Mouse (Mus musculus): ENCODE results near the gene 2210016F16Rik. TPM values are rescaled to one million over a fixed set of nuclear protein-coding genes. Genes with fewer than 3 reads are reported as not detected.
"Not testable (repeated sequence)": the region's sequence is repeated elsewhere in the genome, so short reads cannot be mapped to it uniquely, and the experiment has no call there.

Gene 2210016F16Rik
- total and polyA plus RNA-seq, 3 experiments, result 0.51 to 5.3 TPM; not detected in 1

DNA sequence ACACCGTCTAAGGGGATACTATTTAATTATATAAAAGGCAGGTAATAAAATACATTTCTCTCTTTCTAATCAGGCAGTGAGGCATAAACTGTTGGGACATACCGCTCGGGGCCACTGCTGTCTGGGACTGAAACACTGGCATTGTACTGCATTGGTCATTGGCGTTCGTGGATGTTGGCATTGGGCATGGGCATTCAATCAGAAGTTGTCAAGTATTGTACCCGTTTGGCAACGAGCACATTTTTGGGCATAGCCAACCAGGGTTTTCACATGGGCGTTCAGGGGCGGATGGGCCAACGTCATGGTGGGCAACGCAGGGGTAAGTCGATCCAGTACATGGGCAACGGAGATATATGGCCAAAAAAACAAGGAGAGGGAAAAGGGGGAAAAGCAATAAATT is 12.6 kb upstream of the 2210016F16Rik start:
- TF ChIP-seq POLR2A (IDR thresholded peaks at IDR 0.05; ENCODE audit: low read depth, low read length) (0 out of 2 replicates have a peak, but pooled peaks have one; percentile 15), ELF1 (IDR thresholded peaks at IDR 0.05; ENCODE audit: low read depth, low read length) (no peak)
- Histone ChIP-seq H3K36me3 (replicated peaks in 1 of 2; ENCODE audit: control insufficient read depth in 1 of 2, insufficient read depth in 1 of 2, low read length in 1 of 2) (peaks cover 35 to 62% of the 10 kb centered on the region in 2 experiments), H3K27me3 (replicated peaks) (no peaks in the 10 kb centered on the region), H3K79me2 (replicated peaks; ENCODE audit: control insufficient read depth, extremely low read depth, insufficient read depth, poor library complexity, severe bottlenecking) (peaks cover 45% of the 10 kb centered on the region), H3K27ac (ENCODE audit: insufficient read depth, low read depth) (no peak overlapping the region), H3K9me3 (replicated peaks; ENCODE audit: low read length) (no peaks in the 10 kb centered on the region), H3K4me3 (replicated peaks in 1 of 3; ENCODE audit: low read depth in 2 of 3, low read length in 2 of 3, poor library complexity in 1 of 3) (no peak overlapping the region), H3K4me1 (ENCODE audit: control insufficient read depth in 1 of 2, insufficient read depth in 2 of 2) (peaks cover 0 to 15% of the 10 kb centered on the region in 2 experiments; a peak in 2 of 4 replicates), H3K4me2 (ENCODE audit: insufficient read depth, low read depth, poor library complexity, severe bottlenecking) (no peak overlapping the region), H3K9ac (ENCODE audit: insufficient read depth, low read depth) (no peak overlapping the region)
- DNase-seq (ENCODE audit: extremely low read depth), result no peak
- in situ Hi-C loops (cut with MboI; ENCODE audit: low pct_ligation_motif_present, low pct_unique_long_range_greater_than_20kb, low sequenced_read_pairs), result loop anchor here (25.0 kb wide), 1 partner anchor 160 kb away; no protein-coding TSS in a partner anchor
- dilution Hi-C loops (cut with MboI; ENCODE audit: extremely low pct_ligation_motif_present, extremely low pct_unique_long_range_greater_than_20kb, low sequenced_read_pairs), result no loop called here

DNA sequence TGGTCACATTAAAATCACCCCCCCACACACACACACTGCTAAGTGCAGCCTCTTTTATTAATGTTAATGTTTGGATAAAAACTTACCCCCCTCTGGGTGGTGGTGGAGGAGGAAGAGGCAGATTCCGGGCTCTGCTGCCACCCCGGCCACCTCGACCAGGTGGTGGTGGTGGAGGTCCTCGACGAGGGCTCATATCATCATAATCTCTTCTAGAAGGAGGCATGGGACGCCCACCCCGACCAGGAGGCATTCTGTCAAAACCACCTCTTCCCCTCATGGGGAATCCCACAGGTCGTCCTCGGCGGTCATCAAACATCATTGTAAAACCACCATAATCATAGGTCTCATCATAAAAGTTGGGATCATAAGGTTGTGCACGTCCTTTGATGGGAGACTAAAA is 9.4 kb upstream of the 2210016F16Rik start:
- H3K27me3 ChIP-seq (replicated peaks); H3K9me3 ChIP-seq (replicated peaks; ENCODE audit: low read length); H3K4me2 ChIP-seq (ENCODE audit: insufficient read depth, low read depth, poor library complexity, severe bottlenecking); H3K4me3 ChIP-seq (replicated peaks in 1 of 3; ENCODE audit: low read depth in 2 of 3, low read length in 2 of 3, poor library complexity in 1 of 3); H3K27ac ChIP-seq (ENCODE audit: insufficient read depth, low read depth); DNase-seq (ENCODE audit: extremely low read depth); dilution Hi-C loops (cut with MboI; ENCODE audit: extremely low pct_ligation_motif_present, extremely low pct_unique_long_range_greater_than_20kb, low sequenced_read_pairs); H3K9ac ChIP-seq (ENCODE audit: insufficient read depth, low read depth): not testable (repeated sequence)
- in situ Hi-C loops (cut with MboI; ENCODE audit: low pct_ligation_motif_present, low pct_unique_long_range_greater_than_20kb, low sequenced_read_pairs), result loop anchor here (25.0 kb wide), 1 partner anchor 157 kb away; no protein-coding TSS in a partner anchor
- Histone ChIP-seq H3K79me2 (replicated peaks; ENCODE audit: control insufficient read depth, extremely low read depth, insufficient read depth, poor library complexity, severe bottlenecking) (peaks cover 26% of the 10 kb centered on the region), H3K4me1 (ENCODE audit: control insufficient read depth in 1 of 2, insufficient read depth in 2 of 2) (peaks cover 0 to 10% of the 10 kb centered on the region in 2 experiments; a peak in 2 of 4 replicates), H3K36me3 (replicated peaks in 1 of 2; ENCODE audit: control insufficient read depth in 1 of 2, insufficient read depth in 1 of 2, low read length in 1 of 2) (peaks cover 45 to 84% of the 10 kb centered on the region in 2 experiments)

DNA sequence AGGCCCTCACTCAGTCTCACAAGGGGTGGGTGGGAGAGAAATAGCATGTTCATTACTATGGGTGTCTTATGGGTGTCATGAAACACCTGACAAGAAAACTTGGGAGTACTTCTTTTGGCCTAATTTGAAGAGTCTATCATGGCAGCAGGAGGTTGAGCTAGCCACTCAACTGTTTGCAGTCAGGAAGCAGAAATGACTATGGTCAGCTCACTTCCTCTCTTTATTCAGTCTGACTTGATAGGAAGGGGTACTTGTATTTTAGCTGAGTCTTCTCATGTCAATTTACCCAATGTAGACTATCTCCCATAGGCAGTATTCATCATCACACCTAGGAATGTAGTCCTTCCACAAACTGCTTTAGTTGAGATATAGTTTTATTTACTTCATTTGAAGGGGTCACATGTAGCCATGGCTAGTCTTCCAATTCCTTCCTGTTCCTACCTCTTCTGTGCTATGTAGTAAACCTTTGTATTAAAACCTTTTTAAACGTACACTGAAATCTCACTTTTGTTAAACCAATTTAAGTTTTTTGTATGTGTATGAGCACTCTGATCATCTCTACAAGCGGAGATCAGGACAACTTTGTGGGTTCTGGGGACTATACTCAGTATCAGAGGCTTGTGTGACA is 4.4 kb upstream of the 2210016F16Rik start:
- in situ Hi-C loops (cut with MboI; ENCODE audit: low pct_ligation_motif_present, low pct_unique_long_range_greater_than_20kb, low sequenced_read_pairs), result loop anchor here (10.0 to 25.0 kb wide), 3 partner anchors 152 to 235 kb away; partner anchors contain the start of gene Idnk
- Histone ChIP-seq H3K4me2 (ENCODE audit: insufficient read depth, low read depth, poor library complexity, severe bottlenecking) (no peak overlapping the region), H3K27ac (ENCODE audit: insufficient read depth, low read depth) (no peak overlapping the region), H3K4me3 (replicated peaks in 1 of 3; ENCODE audit: low read depth in 2 of 3, low read length in 2 of 3, poor library complexity in 1 of 3) (no peak overlapping the region), H3K9ac (ENCODE audit: insufficient read depth, low read depth) (no peak overlapping the region), H3K4me1 (ENCODE audit: control insufficient read depth in 1 of 2, insufficient read depth in 2 of 2) (no peaks in the 10 kb centered on the region; a peak in 2 of 4 replicates), H3K9me3 (replicated peaks; ENCODE audit: low read length) (no peaks in the 10 kb centered on the region), H3K27me3 (replicated peaks) (no peaks in the 10 kb centered on the region), H3K79me2 (replicated peaks; ENCODE audit: control insufficient read depth, extremely low read depth, insufficient read depth, poor library complexity, severe bottlenecking) (peaks cover 3% of the 10 kb centered on the region; the same call in 1 of the 2 replicates), H3K36me3 (replicated peaks in 1 of 2; ENCODE audit: control insufficient read depth in 1 of 2, insufficient read depth in 1 of 2, low read length in 1 of 2) (peaks cover 22 to 55% of the 10 kb centered on the region in 2 experiments)
- TF ChIP-seq POLR2AphosphoS2 (IDR thresholded peaks at IDR 0.05; ENCODE audit: low read depth, low read length) (peak; percentile 87), ZNF384 (IDR thresholded peaks at IDR 0.05; ENCODE audit: low read depth, low read length) (no peak)
- peak; percentile 37 for DNase-seq (ENCODE audit: extremely low read depth)
- dilution Hi-C loops (cut with MboI; ENCODE audit: extremely low pct_ligation_motif_present, extremely low pct_unique_long_range_greater_than_20kb, low sequenced_read_pairs), result no loop called here

DNA sequence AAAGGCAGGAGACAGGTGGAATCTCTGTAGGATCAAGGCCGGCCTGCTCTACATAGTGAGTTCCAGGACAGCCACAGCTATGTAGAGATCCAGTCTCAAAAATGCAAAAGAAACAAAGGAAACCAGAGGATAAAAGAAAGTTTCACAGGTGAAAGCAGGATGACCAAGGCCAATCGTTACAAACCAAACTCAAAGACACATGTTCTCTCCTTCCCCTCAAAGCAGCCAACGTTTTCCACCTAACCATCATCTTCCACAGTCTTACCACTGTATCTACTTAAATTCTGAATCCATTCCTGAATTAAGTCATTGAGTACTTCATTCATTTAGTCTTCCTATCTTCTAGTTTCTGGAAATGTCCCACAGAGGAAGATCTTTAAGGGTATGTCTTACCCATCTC is 3.4 kb upstream of the 2210016F16Rik start:
- Histone ChIP-seq H3K4me2 (ENCODE audit: insufficient read depth, low read depth, poor library complexity, severe bottlenecking) (no peak overlapping the region), H3K36me3 (replicated peaks in 1 of 2; ENCODE audit: control insufficient read depth in 1 of 2, insufficient read depth in 1 of 2, low read length in 1 of 2) (peaks cover 16 to 46% of the 10 kb centered on the region in 2 experiments), H3K27ac (ENCODE audit: insufficient read depth, low read depth) (no peak overlapping the region), H3K9me3 (replicated peaks; ENCODE audit: low read length) (no peaks in the 10 kb centered on the region), H3K79me2 (replicated peaks; ENCODE audit: control insufficient read depth, extremely low read depth, insufficient read depth, poor library complexity, severe bottlenecking) (no peaks in the 10 kb centered on the region), H3K9ac (ENCODE audit: insufficient read depth, low read depth) (no peak overlapping the region), H3K4me3 (replicated peaks in 1 of 3; ENCODE audit: low read depth in 2 of 3, low read length in 2 of 3, poor library complexity in 1 of 3) (no peak overlapping the region), H3K27me3 (replicated peaks) (no peaks in the 10 kb centered on the region), H3K4me1 (ENCODE audit: control insufficient read depth in 1 of 2, insufficient read depth in 2 of 2) (no peaks in the 10 kb centered on the region; a peak in 2 of 4 replicates)
- in situ Hi-C loops (cut with MboI; ENCODE audit: low pct_ligation_motif_present, low pct_unique_long_range_greater_than_20kb, low sequenced_read_pairs) (loop anchor here (10.0 to 25.0 kb wide), 3 partner anchors 151 to 234 kb away; partner anchors contain the start of gene Idnk), dilution Hi-C loops (cut with MboI; ENCODE audit: extremely low pct_ligation_motif_present, extremely low pct_unique_long_range_greater_than_20kb, low sequenced_read_pairs) (no loop called here)
- no peak for TF ChIP-seq POLR2A (IDR thresholded peaks at IDR 0.05; ENCODE audit: low read depth, low read length)
- no peak for TF ChIP-seq TBP (conservative IDR thresholded peaks at IDR 0.05; ENCODE audit: low read depth, low read length)
- no peak for TF ChIP-seq MAZ (IDR thresholded peaks at IDR 0.05; ENCODE audit: low read depth, low read length)
- TF ChIP-seq POLR2AphosphoS2 (IDR thresholded peaks at IDR 0.05; ENCODE audit: low read depth, low read length), result no peak; the same call in none of the 2 replicates
- no peak for TF ChIP-seq ZNF384 (IDR thresholded peaks at IDR 0.05; ENCODE audit: low read depth, low read length)
- TF ChIP-seq CHD1 (IDR thresholded peaks at IDR 0.05; ENCODE audit: low read depth, low read length), result no peak
- no peak for DNase-seq (ENCODE audit: extremely low read depth)
